Mouse (Mus musculus): ENCODE measurements around the gene Arxes1.

Gene Arxes1

GRCm38 (mm10) chrX:136032799-136033763, at the start of gene Arxes1:
Gene Arxes1, plus strand, starts transcription at chrX:136033367.
- peak; percentile 11 for DNase-seq

- no peak for DNase-seq
Measured at GRCm38 (mm10) chrX:135984539-135985260, 48.5 kb upstream of the Arxes1 start.

DNA sequence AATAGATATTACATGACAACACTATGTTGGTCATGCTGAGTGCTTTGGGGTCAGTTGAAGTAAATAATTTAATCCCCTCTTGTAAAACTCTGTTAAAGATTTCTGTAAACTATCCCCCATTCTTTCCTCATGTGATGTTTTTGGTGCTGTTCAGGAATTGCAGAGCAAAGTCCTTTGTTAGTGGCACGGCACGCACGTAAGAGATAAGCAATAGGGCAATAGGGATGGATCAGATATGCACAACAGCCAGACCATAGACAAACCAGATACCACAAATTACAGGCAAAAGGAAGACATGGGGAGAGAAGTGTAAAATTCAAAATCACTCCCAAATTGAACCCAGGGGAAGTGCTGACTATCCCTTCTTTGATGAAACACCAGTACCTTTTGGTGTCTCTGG, 46.9 kb upstream of the Arxes1 start:
- no peak for DNase-seq

GRCm38 (mm10) chrX:135990661-135991060, 42.5 kb upstream of the Arxes1 start:
- no peak for DNase-seq

DNA sequence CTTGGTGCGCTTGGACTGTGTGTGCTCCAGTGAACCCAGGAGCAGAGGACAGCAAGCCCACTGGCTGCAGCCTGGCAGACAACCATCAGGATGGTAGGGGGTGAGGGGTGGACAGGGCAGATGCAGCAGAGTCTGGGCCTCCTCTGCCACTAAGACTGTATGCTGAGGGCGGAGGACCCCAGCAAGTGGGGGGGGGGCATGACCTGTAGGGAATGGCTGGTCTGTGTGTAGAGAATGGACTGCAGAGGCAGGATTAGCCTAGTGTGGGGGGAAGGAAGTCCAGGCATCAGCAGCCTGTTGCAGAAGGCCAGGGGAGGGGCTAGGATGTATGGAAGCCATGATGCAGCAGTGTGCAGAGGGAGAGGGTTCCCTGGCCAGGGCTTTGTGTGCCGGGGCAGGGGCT, 40.0 kb upstream of the Arxes1 start:
- peak; percentile 6 for DNase-seq

DNA sequence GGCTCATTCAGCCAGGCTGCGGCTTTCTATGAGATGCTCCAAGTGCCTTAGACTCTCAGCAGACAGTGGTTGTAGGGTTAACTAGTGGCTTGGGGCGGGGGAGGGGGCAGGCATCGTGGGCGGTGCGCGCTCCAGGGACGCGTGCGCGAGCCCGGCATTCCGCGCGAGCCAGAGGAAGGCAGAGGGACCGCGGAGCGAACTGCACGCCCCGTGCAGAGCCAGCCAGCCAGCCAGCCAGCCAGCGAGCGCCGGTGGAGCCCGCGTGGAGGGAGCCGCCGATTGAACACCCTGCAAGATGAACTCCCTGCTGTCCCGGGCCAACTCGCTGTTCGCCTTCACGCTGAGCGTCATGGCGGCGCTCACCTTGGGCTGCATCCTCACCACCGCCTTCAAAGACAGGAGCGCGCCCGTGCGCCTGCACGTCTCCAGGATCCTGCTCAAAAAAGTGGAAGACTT, 39.5 kb upstream of the Arxes1 start, which contains the start of gene Arxes2:
Gene Arxes2, plus strand, starts transcription at position 161 of the 456 bp plus-strand sequence.
- peak; percentile 21 for DNase-seq

DNA sequence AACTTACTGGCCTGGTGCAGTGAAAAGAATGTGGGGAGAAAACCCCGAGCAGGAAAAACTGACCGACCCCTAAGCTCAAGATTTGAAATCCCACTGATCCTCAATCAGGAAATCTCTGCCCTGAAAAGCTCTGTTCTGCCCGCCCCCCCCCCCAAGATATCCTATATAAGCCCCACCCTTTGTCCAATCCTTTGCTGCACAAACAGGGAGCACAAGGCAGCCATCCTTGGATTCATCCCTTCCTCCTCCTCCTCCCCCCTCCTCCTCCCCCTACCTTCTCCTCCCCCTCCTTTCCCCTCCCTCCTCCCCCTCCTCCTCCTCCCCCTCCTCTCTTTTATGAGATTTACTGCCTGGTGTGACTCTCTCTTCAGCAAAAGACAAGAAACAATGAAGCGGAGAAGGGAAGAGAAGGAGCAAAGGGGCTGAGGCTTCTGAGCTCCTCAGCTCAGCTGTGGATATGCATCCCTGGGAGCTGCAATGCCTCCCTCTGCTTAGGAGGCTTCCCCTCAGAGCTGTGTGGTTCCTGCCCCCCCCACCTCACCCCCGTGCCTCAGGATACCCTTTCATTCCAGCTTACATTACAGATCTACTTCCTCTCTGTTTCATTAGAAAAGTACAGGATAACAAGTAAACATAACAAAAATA, 25.8 kb upstream of the Arxes1 start:
- DNase-seq: no peak

GRCm38 (mm10) chrX:136014392-136014791, 18.8 kb upstream of the Arxes1 start:
- DNase-seq: no peak

DNA sequence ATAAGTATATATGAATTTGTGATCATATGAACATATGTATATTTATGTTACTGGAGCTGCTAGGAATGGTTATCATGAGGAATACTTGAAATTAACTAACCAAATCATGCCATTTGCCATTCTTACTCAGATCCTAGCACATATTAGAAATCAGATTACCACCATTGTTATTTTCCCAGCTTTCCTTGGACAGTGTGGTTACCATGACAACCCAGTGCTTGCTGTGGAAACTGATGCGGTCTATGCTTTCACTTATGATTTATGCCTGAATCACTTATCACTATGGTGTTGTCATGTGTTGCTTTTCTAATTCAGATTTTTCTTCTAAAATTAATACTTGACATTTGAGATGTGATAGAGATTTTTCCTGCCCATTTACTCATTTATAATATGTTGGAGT, 2.8 kb upstream of the Arxes1 start:
- DNase-seq: no peak

GRCm38 (mm10) chrX:136043726-136044125, 10.6 kb downstream of the Arxes1 start:
- no peak for DNase-seq

DNA sequence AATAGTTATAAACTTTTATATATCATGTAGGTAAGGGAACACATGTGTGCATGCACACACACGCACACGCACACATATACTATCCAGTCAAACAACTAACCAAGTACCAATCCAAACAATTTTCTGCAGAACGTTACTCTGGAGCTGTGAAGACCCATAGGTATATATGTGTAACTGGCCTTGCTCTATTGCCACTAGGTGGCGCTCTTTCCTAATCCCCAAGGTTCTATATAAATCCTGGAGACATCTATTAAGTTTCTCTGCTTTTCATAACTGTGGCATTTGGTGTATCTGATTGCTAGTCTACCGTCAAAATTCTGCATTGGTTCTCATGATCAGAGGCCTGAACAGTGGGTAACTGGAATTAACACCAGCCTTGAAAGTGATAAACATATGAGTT, 14.4 kb downstream of the Arxes1 start:
- DNase-seq: peak; percentile 60

GRCm38 (mm10) chrX:136051219-136051618, 18.1 kb downstream of the Arxes1 start:
- DNase-seq: no peak

DNA sequence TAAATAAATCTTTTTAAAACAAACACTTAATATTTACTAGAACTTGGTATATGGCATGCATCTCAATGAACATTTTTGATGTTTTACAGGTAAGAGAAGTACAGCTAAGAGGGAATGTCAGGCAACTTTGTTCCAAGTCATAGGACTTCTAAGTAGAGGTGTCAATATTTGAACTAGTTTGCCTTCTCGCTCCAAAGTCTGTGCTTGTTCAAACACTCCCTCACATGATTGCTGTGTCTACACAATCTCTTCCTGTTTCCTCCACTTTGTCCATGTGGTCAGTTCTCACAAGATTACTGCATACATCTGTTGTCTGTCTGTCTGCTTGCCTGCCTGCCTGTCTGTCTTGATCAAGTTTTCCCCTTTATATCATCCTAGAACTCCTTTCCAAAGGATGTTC, 27.5 kb downstream of the Arxes1 start:
- no peak for DNase-seq

- peak; percentile 37 for DNase-seq
Measured at GRCm38 (mm10) chrX:136067201-136067991, 34.2 kb downstream of the Arxes1 start.

GRCm38 (mm10) chrX:136068020-136068419, 34.9 kb downstream of the Arxes1 start, which contains the start of gene Bex2:
Gene Bex2, minus strand, starts transcription at chrX:136068236.
- peak; percentile 34 for DNase-seq

Data from thymus, postnatal 4 days (tissue).